Mouse (Mus musculus) kidney, adult 2 months (tissue): ENCODE measurements around the gene 5330417C22Rik. TPM values are rescaled to one million over a fixed set of nuclear protein-coding genes. Genes with fewer than 3 reads are reported as not detected.

Source experiments
- DNase-seq: peaks from one replicate; pipeline ENCODE4 v3.0.0; 2021
- H3K27ac ChIP-seq: fragments of 200-500 bp; 2 replicates; pipeline ENCODE4 v1.5.1; 2012; ENCODE audit warnings: low read depth, low read length, control low read depth, inconsistent platforms; ENCODE audit not compliant: insufficient read depth
- H3K27me3 ChIP-seq: fragments of 200-500 bp; replicated peaks from 2 replicates; pipeline ENCODE4 v1.6.1; 2012; ENCODE audit warnings: mild to moderate bottlenecking, moderate library complexity, low read length, inconsistent platforms; ENCODE audit not compliant: control insufficient read depth, insufficient read depth
- H3K36me3 ChIP-seq: fragments of 200-500 bp; 2 replicates; pipeline ENCODE4 v1.6.1; 2012; ENCODE audit warnings: mild to moderate bottlenecking, moderate library complexity, low read length, inconsistent platforms; ENCODE audit not compliant: control insufficient read depth, insufficient read depth
- H3K4me1 ChIP-seq: fragments of 200-500 bp; 2 replicates; pipeline ENCODE4 v1.6.1; 2011; ENCODE audit warnings: low read length; ENCODE audit not compliant: control insufficient read depth, insufficient read depth
- H3K4me3 ChIP-seq: fragments of 200-500 bp; 2 replicates; pipeline ENCODE4 v1.5.1; 2011; ENCODE audit warnings: mild to moderate bottlenecking, low read depth, low read length, control low read depth; ENCODE audit not compliant: insufficient read depth
- CTCF ChIP-seq: fragments of 200-500 bp; conservative IDR thresholded peaks from 2 replicates; pipeline ENCODE4 v1.5.1; 2011; ENCODE audit warnings: low read depth, mild to moderate bottlenecking, control low read depth, low read length, moderate library complexity, mixed read lengths; ENCODE audit not compliant: insufficient read depth, insufficient read length
- POLR2A ChIP-seq: fragments of 200-500 bp; IDR thresholded peaks from one replicate; pipeline ENCODE4 v1.6.1; 2011; ENCODE audit warnings: low read depth, low read length, control low read depth
- WGBS: fragments of 180-500 bp; shearing (Covaris S2); methylation state at CpG from one replicate; pipeline ENCODE4 v1.1.7; 2018; 5-methylcytosine and 5-hydroxymethylcytosine counted together
- polyA plus RNA-seq: library from polyadenylated mRNA; depleted of rRNA; stranded (reverse); fragments of >200 nt; gene quantifications from 2 replicates; pipeline ENCODE4 v1.2.3, GENCODE M21; 2012

The 5330417C22Rik gene
- polyA plus RNA-seq, 1 experiment, result 0.25 TPM

GRCm38 (mm10) chr3:108499826-108500225 is 36.5 kb downstream of the 5330417C22Rik start:
- TF ChIP-seq POLR2A (no peak), CTCF (no peak)
- no peaks in the 10 kb centered on the region for H3K27me3 ChIP-seq

GRCm38 (mm10) chr3:108497602-108498001 is 38.7 kb downstream of the 5330417C22Rik start:
- WGBS, result 57% methylated on average over 9 of the region's 9 CpGs
- no peak for DNase-seq

More at GRCm38 (mm10) chr3:108499826-108500225, 36.5 kb downstream of the 5330417C22Rik start:
- H3K4me3 ChIP-seq, result no peak overlapping the region
- peaks cover 5% of the 10 kb centered on the region for H3K4me1 ChIP-seq
- H3K36me3 ChIP-seq, result no peaks in the 10 kb centered on the region
- DNase-seq, result peak; percentile 47
- no peak overlapping the region for H3K27ac ChIP-seq
- 66% methylated on average over 8 of the region's 8 CpGs for WGBS

GRCm38 (mm10) chr3:108495486-108495885 is 40.9 kb downstream of the 5330417C22Rik start:
- no peaks in the 10 kb centered on the region for H3K27me3 ChIP-seq
- WGBS, result 57% methylated on average over 4 of the region's 4 CpGs
- no peak for DNase-seq
- no peak for TF ChIP-seq CTCF
- no peak for TF ChIP-seq POLR2A
- no peak overlapping the region for H3K27ac ChIP-seq
- no peak overlapping the region for H3K4me3 ChIP-seq
- no peaks in the 10 kb centered on the region for H3K4me1 ChIP-seq
- H3K36me3 ChIP-seq, result no peaks in the 10 kb centered on the region

More at GRCm38 (mm10) chr3:108497602-108498001, 38.7 kb downstream of the 5330417C22Rik start:
- H3K27ac ChIP-seq, result no peak overlapping the region
- H3K4me1 ChIP-seq, result no peaks in the 10 kb centered on the region
- no peaks in the 10 kb centered on the region for H3K36me3 ChIP-seq
- no peak overlapping the region for H3K4me3 ChIP-seq
- no peak for TF ChIP-seq POLR2A
- TF ChIP-seq CTCF, result no peak
- no peaks in the 10 kb centered on the region for H3K27me3 ChIP-seq

DNA sequence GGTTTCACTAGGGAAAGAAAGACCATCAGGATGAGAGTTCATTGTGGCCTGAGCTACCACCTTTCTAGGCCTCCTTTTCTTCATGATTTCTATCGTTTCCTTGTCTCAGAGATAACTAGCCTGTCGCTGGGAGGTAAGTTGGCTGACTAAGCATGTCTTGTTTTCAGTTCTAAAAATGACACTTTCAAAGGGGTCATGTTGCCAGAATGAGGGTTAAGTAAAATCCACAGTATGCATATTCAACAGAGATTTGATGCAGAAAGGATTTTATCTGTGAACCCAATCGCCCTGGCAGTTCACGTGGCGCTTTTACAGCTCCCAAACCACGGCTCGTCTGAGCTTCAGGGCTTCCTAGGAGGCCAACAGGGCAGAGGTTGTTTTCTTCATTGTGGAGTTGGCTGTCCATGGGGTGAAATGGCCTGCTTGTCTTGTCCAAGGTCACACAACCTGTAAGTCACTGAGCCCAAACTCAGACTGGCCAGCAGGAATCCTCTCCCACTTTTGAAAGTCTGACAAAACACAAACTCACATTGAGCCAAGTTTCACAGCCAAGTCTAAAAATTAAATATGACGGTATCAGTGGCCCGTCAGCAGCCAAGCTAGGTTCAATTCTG is 41.4 kb downstream of the 5330417C22Rik start:
- peak; percentile 57 for DNase-seq
- H3K27me3 ChIP-seq, result no peaks in the 10 kb centered on the region
- H3K4me3 ChIP-seq, result no peak overlapping the region
- no peak for TF ChIP-seq POLR2A
- no peak for TF ChIP-seq CTCF
- 49% methylated on average over 9 of the region's 9 CpGs for WGBS
- H3K4me1 ChIP-seq, result no peaks in the 10 kb centered on the region
- no peaks in the 10 kb centered on the region for H3K36me3 ChIP-seq
- H3K27ac ChIP-seq, result no peak overlapping the region

GRCm38 (mm10) chr3:108489968-108490367 is 46.4 kb downstream of the 5330417C22Rik start:
- no peak for DNase-seq
- TF ChIP-seq POLR2A (no peak), CTCF (peak; percentile 53)
- no peak overlapping the region for H3K27ac ChIP-seq
- no peaks in the 10 kb centered on the region for H3K27me3 ChIP-seq
- no peaks in the 10 kb centered on the region for H3K36me3 ChIP-seq
- no peaks in the 10 kb centered on the region for H3K4me1 ChIP-seq
- H3K4me3 ChIP-seq, result no peak overlapping the region
- 57% methylated on average over 3 of the region's 3 CpGs for WGBS

GRCm38 (mm10) chr3:108484749-108485148 is 51.6 kb downstream of the 5330417C22Rik start:
- WGBS, result 91% methylated on average over 4 of the region's 4 CpGs
- no peak for TF ChIP-seq POLR2A
- no peak for TF ChIP-seq CTCF
- no peaks in the 10 kb centered on the region for H3K36me3 ChIP-seq
- H3K27me3 ChIP-seq, result no peaks in the 10 kb centered on the region
- H3K27ac ChIP-seq, result no peak overlapping the region
- no peaks in the 10 kb centered on the region for H3K4me1 ChIP-seq
- DNase-seq, result no peak
- no peak overlapping the region for H3K4me3 ChIP-seq

- H3K4me1 ChIP-seq, result peaks cover 8% of the 10 kb centered on the region; the same call in 1 of the 2 replicates
- H3K27me3 ChIP-seq, result no peaks in the 10 kb centered on the region
- no peak for DNase-seq
- TF ChIP-seq CTCF (no peak), POLR2A (no peak)
- no peak overlapping the region for H3K27ac ChIP-seq
- WGBS, result 90% methylated on average over 4 of the region's 4 CpGs
- no peaks in the 10 kb centered on the region for H3K36me3 ChIP-seq
- no peak overlapping the region for H3K4me3 ChIP-seq
Measured at GRCm38 (mm10) chr3:108478800-108479199, 57.5 kb downstream of the 5330417C22Rik start.
